ENCODE assay signal across 9 mouse cellular contexts in the genomic region with DNA sequence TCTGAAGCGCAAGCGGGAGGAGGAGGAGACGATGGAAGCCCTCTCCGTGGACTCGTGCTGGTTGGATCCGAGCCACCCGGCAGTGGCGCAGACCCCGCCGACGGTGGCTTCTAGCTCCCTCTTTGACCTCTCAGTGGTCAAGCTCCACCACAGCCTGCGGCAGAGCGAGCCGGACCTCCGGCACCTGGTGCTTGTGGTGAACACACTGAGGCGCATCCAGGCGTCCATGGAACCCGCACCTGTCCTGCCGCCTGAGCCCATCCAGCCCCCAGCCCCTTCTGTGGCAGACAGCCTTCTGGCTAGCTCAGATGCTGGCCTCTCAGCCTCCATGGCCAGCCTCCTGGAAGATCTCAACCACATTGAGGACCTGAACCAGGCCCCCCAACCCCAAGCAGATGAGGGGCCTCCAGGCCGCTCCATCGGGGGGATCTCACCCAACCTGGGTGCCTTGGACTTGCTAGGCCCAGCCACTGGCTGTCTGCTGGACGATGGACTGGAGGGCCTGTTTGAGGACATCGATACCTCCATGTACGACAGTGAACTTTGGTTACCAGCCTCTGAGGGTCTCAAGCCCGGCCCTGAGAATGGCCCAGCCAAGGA. TPM values are rescaled to one million over a fixed set of nuclear protein-coding genes. Genes with fewer than 3 reads are reported as not detected.
A peak's percentile ranks its signal among the peaks of the same experiment; 100 is the strongest.
DNase-seq lines count a peak whose midpoint lies in the region; ATAC-seq and TF ChIP-seq lines count a peak whose summit lies in the region.
"Had no signal": no experiment of that assay in that cellular context is flagged by ENCODE, and none has a peak within 500 bp of the region (broad histone marks: within the 10 kb centered on the region; RNA-seq: fewer than 3 reads in every experiment).

No protein-coding gene starts in this region.

- no peaks in the 10 kb centered on the region for H3K27me3 ChIP-seq in cerebellum, adult 2 months (ENCODE audit: control insufficient read depth, insufficient read depth, low read length)
- no peaks in the 10 kb centered on the region for H3K27me3 ChIP-seq in kidney, embryonic 16.5 days (ENCODE audit: insufficient read depth, low read length)
- no peaks in the 10 kb centered on the region for H3K27me3 ChIP-seq in G1E (ENCODE audit: insufficient read depth, low read length)
- H3K27me3 ChIP-seq in limb, embryonic 15.5 days: no peaks in the 10 kb centered on the region

- no peak overlapping the region for H3K4me3 ChIP-seq in cerebellum, adult 2 months (replicated peaks; ENCODE audit: insufficient read depth, low read depth, low read length)
- no peak overlapping the region for H3K4me3 ChIP-seq in kidney, embryonic 16.5 days (ENCODE audit: low read length)
- H3K4me3 ChIP-seq in G1E (ENCODE audit: low read depth, low read length): peak overlapping the region; percentile 71; the same call in 1 of the 2 replicates
- H3K4me3 ChIP-seq in limb, embryonic 15.5 days: no peak overlapping the region

- peak; percentile 38 to 40 for DNase-seq in cerebellum, adult 2 months
- no peak for DNase-seq in kidney, postnatal 14 days
- DNase-seq in G1E (ENCODE audit: low spot score): no peak
- DNase-seq in spleen, postnatal 14 days (ENCODE audit: low spot score in 2 of 2): no peak
- DNase-seq in layer of hippocampus, adult 18-20 months (ENCODE audit: low spot score in 2 of 2): no peak
- DNase-seq: adrenal gland, adult 8-10 months had no signal

- no peaks in the 10 kb centered on the region for H3K9me3 ChIP-seq in kidney, embryonic 16.5 days (ENCODE audit: low read length)
- H3K9me3 ChIP-seq in G1E (replicated peaks): no peaks in the 10 kb centered on the region
- no peaks in the 10 kb centered on the region for H3K9me3 ChIP-seq in limb, embryonic 15.5 days

- peaks cover 10% of the 10 kb centered on the region for H3K36me3 ChIP-seq in kidney, embryonic 16.5 days (ENCODE audit: insufficient read depth, low read length)
- H3K36me3 ChIP-seq in G1E (replicated peaks): peaks cover 33% of the 10 kb centered on the region
- peaks cover 6% of the 10 kb centered on the region for H3K36me3 ChIP-seq in limb, embryonic 15.5 days

- H3K9ac ChIP-seq in kidney, embryonic 16.5 days (replicated peaks; ENCODE audit: low read length): 0 out of 2 replicates have a peak overlapping the region, but pooled peaks have one; percentile 29
- no peak overlapping the region for H3K9ac ChIP-seq in limb, embryonic 15.5 days

- H3K4me2 ChIP-seq in kidney, embryonic 16.5 days (replicated peaks; ENCODE audit: low read depth, low read length): peak overlapping the region; percentile 58; the same call in 1 of the 2 replicates
- H3K4me2 ChIP-seq in limb, embryonic 15.5 days: no peak overlapping the region

- ATAC-seq in cerebellum, adult (ENCODE audit: insufficient number of reproducible peaks, low FRiP score, low TSS enrichment): no peak
- ATAC-seq in kidney, embryonic 16.5 days (ENCODE audit: low FRiP score, low TSS enrichment): no peak
- no peak for ATAC-seq in G1E (ENCODE audit: extremely low read depth, insufficient number of reproducible peaks, low FRiP score, poor library complexity, severe bottlenecking)
- ATAC-seq in limb, embryonic 15.5 days (ENCODE audit: insufficient number of reproducible peaks, low FRiP score, low TSS enrichment, low read depth): no peak

- peak overlapping the region; percentile 91; the same call in 1 of the 2 replicates for H3K27ac ChIP-seq in cerebellum, adult 2 months (ENCODE audit: insufficient read depth, low read length)
- H3K27ac ChIP-seq in kidney, embryonic 16.5 days (ENCODE audit: low read length): peak overlapping the region; percentile 97
- H3K27ac ChIP-seq in limb, embryonic 15.5 days: peak overlapping the region; percentile 94

- peaks cover 26% of the 10 kb centered on the region for H3K4me1 ChIP-seq in cerebellum, adult 2 months (ENCODE audit: control insufficient read depth, insufficient read depth, low read length)
- peaks cover 33% of the 10 kb centered on the region for H3K4me1 ChIP-seq in kidney, embryonic 16.5 days (ENCODE audit: insufficient read depth, low read length)
- peaks cover 74% of the 10 kb centered on the region for H3K4me1 ChIP-seq in G1E (ENCODE audit: insufficient read depth, low read depth, low read length)
- H3K4me1 ChIP-seq in limb, embryonic 15.5 days: peaks cover 40% of the 10 kb centered on the region

- WGBS in cerebellum, adult 2 months: 79% methylated on average over 25 of the region's 25 CpGs
- WGBS in kidney, embryonic 16.5 days: 88% methylated on average over 25 of the region's 25 CpGs
- 92% methylated on average over 25 of the region's 25 CpGs for WGBS in limb, embryonic 15.5 days

- TF ChIP-seq POLR2A in cerebellum, adult 2 months (IDR thresholded peaks at IDR 0.05; ENCODE audit: borderline replicate concordance, insufficient read depth, low read length): no peak

- no peak for TF ChIP-seq CTCF in cerebellum, adult 2 months (IDR thresholded peaks at IDR 0.05; ENCODE audit: borderline replicate concordance, insufficient read depth, low read depth, low read length)
- no peak for TF ChIP-seq CTCF in G1E (IDR thresholded peaks at IDR 0.05; ENCODE audit: low read depth, low read length)

RNA-seq across cellular contexts. Expression of a gene that starts 2.7 kb away (rescaled TPM):
- polyA plus RNA-seq in cerebellum, adult 2 months (2012; rRNA removed): 17.4 and 17.9 TPM in 2 replicates
- polyA plus RNA-seq in kidney, embryonic 16.5 days (2015; fragmentation: Nextera tagmentation; extraction: Ambion mirVana): 42.3 and 45.8 TPM in 2 replicates
- total RNA-seq in G1E (2014; fragmentation: Nextera tagmentation) (18.5 and 18.6 TPM in 2 replicates), G1E (2017) (62.3 and 63.1 TPM in 2 replicates)
- 56.9 and 75.3 TPM in 2 replicates for polyA plus RNA-seq in G1E (2012)
- 44.6 and 47.0 TPM in 2 replicates for polyA plus RNA-seq in limb, embryonic 15.5 days (2015; fragmentation: Nextera tagmentation; extraction: Ambion mirVana)
- 10 to 100 TPM in 1 of 2 experiments, 1 to 10 TPM in 1; 8.7 to 11.5 TPM for total RNA-seq in layer of hippocampus, adult 18-20 months (2021)

RNA-seq across cellular contexts. Expression of a gene that starts 9.8 kb away (rescaled TPM):
- polyA plus RNA-seq in cerebellum, adult 2 months (2012; rRNA removed): 0.34 and 0.43 TPM in 2 replicates
- polyA plus RNA-seq in kidney, embryonic 16.5 days (2015; fragmentation: Nextera tagmentation; extraction: Ambion mirVana): 4.9 and 5.1 TPM in 2 replicates
- total RNA-seq in G1E (2014; fragmentation: Nextera tagmentation) (1.5 and 1.7 TPM in 2 replicates), G1E (2017) (0.93 and 1.3 TPM in 2 replicates)
- 2.3 and 2.7 TPM in 2 replicates for polyA plus RNA-seq in G1E (2012)
- polyA plus RNA-seq in limb, embryonic 15.5 days (2015; fragmentation: Nextera tagmentation; extraction: Ambion mirVana): 5.2 and 6.5 TPM in 2 replicates
- total RNA-seq in layer of hippocampus, adult 18-20 months (2021): under 1 TPM; 0.25 to 0.35 TPM

RNA-seq across cellular contexts. Expression of a gene that starts 15.8 kb away (rescaled TPM):
- 8.1 and 8.9 TPM in 2 replicates for polyA plus RNA-seq in cerebellum, adult 2 months (2012; rRNA removed)
- polyA plus RNA-seq in kidney, embryonic 16.5 days (2015; fragmentation: Nextera tagmentation; extraction: Ambion mirVana): 27.5 and 32.5 TPM in 2 replicates
- total RNA-seq in G1E (2014; fragmentation: Nextera tagmentation): 5.2 and 9.0 TPM in 2 replicates
- 15.8 and 18.1 TPM in 2 replicates for total RNA-seq in G1E (2017)
- polyA plus RNA-seq in G1E (2012): 24.0 and 27.0 TPM in 2 replicates
- polyA plus RNA-seq in limb, embryonic 15.5 days (2015; fragmentation: Nextera tagmentation; extraction: Ambion mirVana): 38.2 and 38.3 TPM in 2 replicates
- 1 to 10 TPM; 4.2 to 5.1 TPM for total RNA-seq in layer of hippocampus, adult 18-20 months (2021)

RNA-seq across cellular contexts. Expression of a gene that starts 33.7 kb away (rescaled TPM):
- 0.20 and 0.21 TPM in 2 replicates for polyA plus RNA-seq in cerebellum, adult 2 months (2012; rRNA removed)
- polyA plus RNA-seq in kidney, embryonic 16.5 days (2015; fragmentation: Nextera tagmentation; extraction: Ambion mirVana): 0.70 and 0.73 TPM in 2 replicates
- total RNA-seq in G1E (2014; fragmentation: Nextera tagmentation): 0.38 TPM in 1 of 2 replicates, not detected in the other
- 0.11 and 0.12 TPM in 2 replicates for total RNA-seq in G1E (2017)
- polyA plus RNA-seq in G1E (2012): 0.09 and 0.11 TPM in 2 replicates
- polyA plus RNA-seq in limb, embryonic 15.5 days (2015; fragmentation: Nextera tagmentation; extraction: Ambion mirVana): 0.65 and 0.68 TPM in 2 replicates
- total RNA-seq in layer of hippocampus, adult 18-20 months (2021): not detected

RNA-seq across cellular contexts. Expression of a gene that starts 41.6 kb away (rescaled TPM):
- polyA plus RNA-seq in cerebellum, adult 2 months (2012; rRNA removed): 24.2 and 25.2 TPM in 2 replicates
- 50.8 and 54.6 TPM in 2 replicates for polyA plus RNA-seq in kidney, embryonic 16.5 days (2015; fragmentation: Nextera tagmentation; extraction: Ambion mirVana)
- total RNA-seq in G1E (2014; fragmentation: Nextera tagmentation) (438 and 479 TPM in 2 replicates), G1E (2017) (212 and 254 TPM in 2 replicates)
- polyA plus RNA-seq in G1E (2012): 394 and 460 TPM in 2 replicates
- polyA plus RNA-seq in limb, embryonic 15.5 days (2015; fragmentation: Nextera tagmentation; extraction: Ambion mirVana): 57.5 and 59.8 TPM in 2 replicates
- total RNA-seq in layer of hippocampus, adult 18-20 months (2021): 10 to 100 TPM; 18.5 to 20.1 TPM

Comparison
In these comparisons a context has a peak if more than half of its experiments do, and no peak if none do; other contexts are left out.
1. DNase-seq: peak in cerebellum, adult 2 months (2 of 2); none in kidney, postnatal 14 days (single experiment), G1E (single experiment), spleen, postnatal 14 days (0 of 2) and layer of hippocampus, adult 18-20 months (0 of 2).
2. Peak in every context shown above with its lines, with median percentiles within 50 percentile points of each other: H3K27ac ChIP-seq.